In the genomic region with DNA sequence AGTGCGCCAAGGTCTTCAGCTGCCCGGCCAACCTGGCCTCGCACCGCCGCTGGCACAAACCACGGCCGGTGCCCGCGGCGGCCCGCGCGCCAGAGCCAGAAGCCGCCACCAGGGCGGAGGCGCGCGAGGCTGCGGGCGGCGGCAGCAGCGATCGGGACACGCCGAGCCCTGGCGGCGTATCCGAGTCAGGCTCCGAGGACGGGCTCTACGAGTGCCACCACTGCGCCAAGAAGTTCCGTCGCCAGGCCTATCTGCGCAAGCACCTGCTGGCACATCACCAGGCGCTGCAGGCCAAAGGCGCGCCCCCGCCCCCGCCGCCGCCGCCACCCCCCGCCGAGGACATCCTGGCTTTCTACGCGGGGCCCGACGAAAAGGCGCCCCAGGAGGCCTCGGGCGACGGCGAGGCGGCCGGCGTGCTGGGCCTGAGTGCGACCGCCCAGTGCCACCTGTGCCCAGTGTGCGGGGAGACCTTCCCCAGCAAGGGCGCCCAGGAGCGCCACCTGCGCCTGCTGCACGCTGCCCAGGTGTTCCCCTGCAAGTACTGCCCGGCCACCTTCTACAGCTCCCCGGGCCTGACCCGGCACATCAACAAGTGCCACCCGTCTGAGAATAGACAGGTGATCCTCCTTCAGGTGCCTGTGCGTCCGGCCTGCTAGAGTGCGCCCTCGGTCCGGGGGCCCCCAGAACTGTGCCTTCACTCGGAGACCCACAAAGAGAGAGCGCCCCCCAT, we compare ENCODE assay signal across 7 mouse cellular contexts. TPM values are rescaled to one million over a fixed set of nuclear protein-coding genes. Genes with fewer than 3 reads are reported as not detected.
DNase-seq lines count a peak whose midpoint lies in the region; ATAC-seq and TF ChIP-seq lines count a peak whose summit lies in the region.

No protein-coding gene starts in this region.

- DNase-seq in left cerebral cortex, adult 18-20 months (ENCODE audit: low spot score in 2 of 2) = peak; percentile 34 to 50
- DNase-seq in left cerebral cortex, adult 11 months (ENCODE audit: low spot score) = no peak
- peak; percentile 30 for DNase-seq in adrenal gland, postnatal 25 days
- DNase-seq in kidney, postnatal 0 days (ENCODE audit: low spot score) = no peak
- DNase-seq in spleen, adult 12 weeks (ENCODE audit: low spot score) = no peak

- H3K27me3 ChIP-seq in embryonic facial prominence, embryonic 15.5 days = peaks cover 93% of the 10 kb centered on the region
- peaks cover 84% of the 10 kb centered on the region for H3K27me3 ChIP-seq in kidney, postnatal 0 days (ENCODE audit: insufficient read depth, low read length)
- H3K27me3 ChIP-seq in neural tube, embryonic 12.5 days (replicated peaks) = peaks cover 60% of the 10 kb centered on the region

- no peak overlapping the region for H3K27ac ChIP-seq in embryonic facial prominence, embryonic 15.5 days (replicated peaks)
- H3K27ac ChIP-seq in kidney, postnatal 0 days = no peak overlapping the region
- H3K27ac ChIP-seq in neural tube, embryonic 12.5 days = peak overlapping the region; percentile 91

- H3K36me3 ChIP-seq in embryonic facial prominence, embryonic 15.5 days = no peaks in the 10 kb centered on the region
- H3K36me3 ChIP-seq in kidney, postnatal 0 days (ENCODE audit: insufficient read depth, low read length) = no peaks in the 10 kb centered on the region
- H3K36me3 ChIP-seq in neural tube, embryonic 12.5 days = no peaks in the 10 kb centered on the region

- no peak overlapping the region for H3K9ac ChIP-seq in embryonic facial prominence, embryonic 15.5 days
- no peak overlapping the region for H3K9ac ChIP-seq in kidney, postnatal 0 days (ENCODE audit: low read depth, low read length)
- H3K9ac ChIP-seq in neural tube, embryonic 12.5 days = peak overlapping the region; percentile 89

- no peaks in the 10 kb centered on the region for H3K9me3 ChIP-seq in embryonic facial prominence, embryonic 15.5 days (replicated peaks)
- H3K9me3 ChIP-seq in kidney, postnatal 0 days (replicated peaks; ENCODE audit: low read length) = no peaks in the 10 kb centered on the region
- no peaks in the 10 kb centered on the region for H3K9me3 ChIP-seq in neural tube, embryonic 12.5 days

- H3K4me1 ChIP-seq in embryonic facial prominence, embryonic 15.5 days = peaks cover 34% of the 10 kb centered on the region
- peaks cover 26% of the 10 kb centered on the region for H3K4me1 ChIP-seq in kidney, postnatal 0 days (replicated peaks; ENCODE audit: insufficient read depth, low read length)
- peaks cover 45% of the 10 kb centered on the region for H3K4me1 ChIP-seq in neural tube, embryonic 12.5 days

- no peak for ATAC-seq in embryonic facial prominence, embryonic 15.5 days (ENCODE audit: insufficient number of reproducible peaks, low FRiP score, low TSS enrichment, low read depth)
- peak; percentile 23; the same call in 1 of the 2 replicates for ATAC-seq in kidney, postnatal 0 days (replicated peaks; ENCODE audit: low FRiP score, low read depth)
- ATAC-seq in neural tube, embryonic 12.5 days (ENCODE audit: low FRiP score, low read depth) = no peak

- H3K4me3 ChIP-seq in embryonic facial prominence, embryonic 15.5 days (replicated peaks) = peak overlapping the region; percentile 52
- H3K4me3 ChIP-seq in kidney, postnatal 0 days (replicated peaks; ENCODE audit: low read depth, low read length) = peak overlapping the region; percentile 40
- H3K4me3 ChIP-seq in neural tube, embryonic 12.5 days = peak overlapping the region; percentile 72

- 1% methylated on average over 74 of the region's 75 CpGs for WGBS in embryonic facial prominence, embryonic 15.5 days
- 1% methylated on average over 74 of the region's 75 CpGs for WGBS in kidney, postnatal 0 days
- WGBS in neural tube, embryonic 12.5 days = 1% methylated on average over 75 of the region's 75 CpGs

- no peak for TF ChIP-seq CTCF in kidney, postnatal 0 days (IDR thresholded peaks at IDR 0.05; ENCODE audit: low read depth)

- H3K4me2 ChIP-seq in embryonic facial prominence, embryonic 15.5 days (replicated peaks) = peak overlapping the region; percentile 99
- H3K4me2 ChIP-seq in kidney, postnatal 0 days (ENCODE audit: low read length) = peak overlapping the region; percentile 87
- H3K4me2 ChIP-seq in neural tube, embryonic 12.5 days (replicated peaks) = peak overlapping the region; percentile 89

RNA-seq across cellular contexts. Expression of gene Insm1, which starts 1.6 kb away (rescaled TPM):
- total RNA-seq in left cerebral cortex, adult 18-20 months (2021) = 1 to 10 TPM; 6.7 to 7.0 TPM
- 5.8 and 7.5 TPM in 2 replicates for total RNA-seq in adrenal gland, postnatal 25 days (2021)
- 1.4 and 1.7 TPM in 2 replicates for polyA plus RNA-seq in embryonic facial prominence, embryonic 15.5 days (2015; fragmentation: Nextera tagmentation; extraction: Ambion mirVana)
- not detected in 2 replicates for polyA plus RNA-seq in kidney, postnatal 0 days (2015; fragmentation: Nextera tagmentation; extraction: Ambion mirVana)
- polyA plus RNA-seq in neural tube, embryonic 12.5 days (2016; fragmentation: Nextera tagmentation; extraction: Ambion mirVana) = 8.4 and 9.3 TPM in 2 replicates

Comparison
In these comparisons a context has a peak if more than half of its experiments do, and no peak if none do; other contexts are left out.
1. DNase-seq: peak in left cerebral cortex, adult 18-20 months (2 of 2) and adrenal gland, postnatal 25 days (single experiment); none in left cerebral cortex, adult 11 months (single experiment), kidney, postnatal 0 days (single experiment) and spleen, adult 12 weeks (single experiment).
2. Peak in every context shown above with its lines, with median percentiles within 50 percentile points of each other: H3K4me2 ChIP-seq and H3K4me3 ChIP-seq.